Mouse (Mus musculus): Measurements from ENCODE around the gene Tmem179b. TPM values are rescaled to one million over a fixed set of nuclear protein-coding genes. Genes with fewer than 3 reads are reported as not detected.
"Not testable (repeated sequence)": the region's sequence is repeated elsewhere in the genome, so short reads cannot be mapped to it uniquely, and the experiment has no call there.

The Tmem179b gene
- polyA plus RNA-seq, 1 experiment from 2014 or later = 54.5 TPM

- Histone ChIP-seq H3K9ac (no peak overlapping the region), H3K27ac (replicated peaks) (no peak overlapping the region), H3K9me3 (no peaks in the 10 kb centered on the region), H3K36me3 (peaks cover 83% of the 10 kb centered on the region), H3K27me3 (replicated peaks) (no peaks in the 10 kb centered on the region), H3K4me3 (no peak overlapping the region), H3K4me2 (no peak overlapping the region), H3K4me1 (peaks cover 23% of the 10 kb centered on the region)
- 90% methylated on average over 1 of the region's 1 CpGs for WGBS
- ATAC-seq (ENCODE audit: extremely low read depth, insufficient number of reproducible peaks, low FRiP score, low TSS enrichment) = no peak
Observed at GRCm38 (mm10) chr19:8745382-8745781, 28.9 kb downstream of the Tmem179b start.

DNA sequence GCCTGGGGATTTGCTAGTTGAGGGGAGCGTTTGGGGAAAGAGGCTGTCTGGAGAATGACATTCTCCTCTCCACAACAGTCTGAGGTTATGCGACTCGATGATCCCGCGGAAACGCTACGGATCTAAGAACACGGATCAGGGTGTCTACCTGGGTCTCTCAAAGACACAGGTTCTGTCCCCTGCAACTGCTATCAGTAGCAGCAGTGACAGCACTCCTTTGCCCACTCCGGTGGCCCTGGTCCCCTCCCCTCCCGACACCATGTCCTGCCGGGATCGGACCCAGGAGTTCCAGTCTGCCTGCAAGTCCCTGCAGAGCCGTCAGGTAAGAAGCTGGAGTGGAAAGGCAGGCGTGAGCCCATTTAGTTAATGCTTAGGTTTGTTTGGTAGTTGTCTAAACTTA, 32.1 kb downstream of the Tmem179b start:
- H3K4me1 ChIP-seq = peaks cover 25% of the 10 kb centered on the region
- peaks cover 79% of the 10 kb centered on the region for H3K36me3 ChIP-seq
- no peaks in the 10 kb centered on the region for H3K9me3 ChIP-seq
- ATAC-seq (ENCODE audit: extremely low read depth, insufficient number of reproducible peaks, low FRiP score, low TSS enrichment) = no peak
- peak overlapping the region; percentile 98 for H3K4me3 ChIP-seq
- H3K27ac ChIP-seq (replicated peaks) = peak overlapping the region; percentile 98
- H3K9ac ChIP-seq = peak overlapping the region; percentile 97
- H3K27me3 ChIP-seq (replicated peaks) = no peaks in the 10 kb centered on the region
- H3K4me2 ChIP-seq = peak overlapping the region; percentile 100
- 12% methylated on average over 14 of the region's 14 CpGs for WGBS

DNA sequence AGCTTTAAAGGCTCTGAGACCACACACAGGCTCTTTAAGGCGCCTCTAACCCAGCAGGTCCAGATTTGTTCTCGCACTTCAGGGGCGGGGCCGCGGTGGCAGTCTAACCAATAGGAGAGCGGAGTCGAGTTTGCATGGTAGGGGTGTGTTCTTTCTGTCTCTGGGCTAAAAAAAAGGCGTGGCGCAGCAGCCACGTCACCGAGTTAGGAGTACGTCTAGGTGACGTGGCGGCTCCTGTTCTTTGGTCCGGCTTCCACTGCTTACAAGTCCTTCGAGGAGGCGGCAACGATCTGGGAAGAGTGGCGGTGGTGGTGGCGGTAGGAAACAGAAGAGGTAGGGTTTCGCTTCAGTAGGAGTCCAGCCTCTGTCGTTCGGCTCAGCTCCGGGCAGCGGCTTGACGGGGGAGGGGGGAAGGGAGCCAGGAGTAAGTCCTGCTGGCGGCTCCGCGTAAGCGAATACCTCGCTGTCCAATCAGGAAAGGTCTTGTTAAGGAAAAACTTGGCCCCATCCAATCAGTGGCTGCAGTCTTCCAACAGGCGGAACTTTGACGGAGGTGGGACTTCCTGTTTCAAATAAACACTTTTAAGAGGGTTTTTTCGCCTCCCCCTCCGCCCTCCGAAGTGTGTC, 32.9 kb downstream of the Tmem179b start, which contains the start of gene Stx5a:
Gene Stx5a (plus strand): TSS at position 171 of the 627 bp plus-strand sequence.
- Histone ChIP-seq H3K27me3 (replicated peaks) (no peaks in the 10 kb centered on the region), H3K9ac (peak within 1 kb of the TSS; percentile 97), H3K4me1 (peaks cover 30% of the 10 kb centered on the region), H3K9me3 (no peaks in the 10 kb centered on the region), H3K4me3 (peak within 1 kb of the TSS; percentile 98), H3K4me2 (peak within 1 kb of the TSS; percentile 100), H3K27ac (replicated peaks) (peak within 1 kb of the TSS; percentile 98), H3K36me3 (peaks cover 71% of the 10 kb centered on the region)
- peak; percentile 95 for ATAC-seq (ENCODE audit: extremely low read depth, insufficient number of reproducible peaks, low FRiP score, low TSS enrichment)
- under 1% methylated on average over 36 of the region's 36 CpGs for WGBS

DNA sequence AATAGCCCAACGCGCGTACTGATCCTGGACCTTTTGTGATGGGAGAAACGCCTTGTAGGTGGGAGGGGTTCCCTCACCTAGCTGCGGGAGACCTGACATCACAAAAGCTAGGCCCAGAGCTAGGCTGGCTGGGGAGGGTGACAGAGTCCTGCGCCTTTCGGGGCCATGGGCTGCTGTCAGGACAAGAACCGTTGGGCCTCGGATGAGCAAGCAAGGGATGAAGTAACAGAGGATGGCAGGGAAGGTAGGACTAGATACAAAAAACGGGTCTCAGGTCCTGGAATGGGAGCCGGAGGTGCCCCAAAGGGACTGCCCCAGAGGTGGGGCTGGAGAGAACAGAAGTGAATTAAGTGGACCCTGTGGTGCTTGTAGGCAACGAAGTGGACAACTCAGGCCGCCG, 33.7 kb downstream of the Tmem179b start, which contains the start of gene 1700092M07Rik:
Gene 1700092M07Rik (plus strand): TSS at position 116 of the 400 bp plus-strand sequence.
- WGBS = 67% methylated on average over 14 of the region's 14 CpGs
- H3K27me3 ChIP-seq (replicated peaks) = no peaks in the 10 kb centered on the region
- H3K9me3 ChIP-seq = no peaks in the 10 kb centered on the region
- H3K36me3 ChIP-seq = peaks cover 63% of the 10 kb centered on the region
- peak within 1 kb of the TSS; percentile 98 for H3K27ac ChIP-seq (replicated peaks)
- ATAC-seq (ENCODE audit: extremely low read depth, insufficient number of reproducible peaks, low FRiP score, low TSS enrichment) = no peak
- H3K4me1 ChIP-seq = peaks cover 30% of the 10 kb centered on the region
- H3K4me3 ChIP-seq = peak within 1 kb of the TSS; percentile 98
- H3K9ac ChIP-seq = peak within 1 kb of the TSS; percentile 97
- peak within 1 kb of the TSS; percentile 100 for H3K4me2 ChIP-seq

GRCm38 (mm10) chr19:8739646-8740045, 34.6 kb downstream of the Tmem179b start:
- H3K4me3 ChIP-seq = no peak overlapping the region
- no peaks in the 10 kb centered on the region for H3K27me3 ChIP-seq (replicated peaks)
- no peak overlapping the region for H3K9ac ChIP-seq
- no peak overlapping the region for H3K4me2 ChIP-seq
- H3K4me1 ChIP-seq = peaks cover 34% of the 10 kb centered on the region
- H3K36me3 ChIP-seq = peaks cover 53% of the 10 kb centered on the region
- H3K27ac ChIP-seq (replicated peaks) = no peak overlapping the region
- H3K9me3 ChIP-seq = no peaks in the 10 kb centered on the region
- 89% methylated on average over 6 of the region's 6 CpGs for WGBS
- ATAC-seq (ENCODE audit: extremely low read depth, insufficient number of reproducible peaks, low FRiP score, low TSS enrichment) = no peak

DNA sequence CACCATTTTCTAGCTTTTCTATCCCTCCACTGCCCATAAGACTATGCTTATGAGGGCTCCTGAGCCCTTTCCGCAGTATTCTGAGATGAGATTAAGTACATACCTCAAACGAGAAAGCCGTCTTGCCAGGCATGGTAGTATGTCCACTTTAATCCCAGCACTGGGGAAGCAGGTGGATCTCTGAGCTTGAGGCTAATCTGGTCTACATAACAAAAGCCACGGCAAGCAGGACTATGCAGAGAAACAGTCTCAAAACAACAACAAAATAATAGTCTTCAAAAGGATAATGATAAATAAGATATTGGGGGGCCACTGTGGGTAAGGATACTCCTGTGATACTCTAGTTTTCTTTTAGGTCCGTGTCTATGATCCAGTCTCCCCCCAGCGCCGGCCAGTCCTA, 35.4 kb downstream of the Tmem179b start:
- no peak overlapping the region for H3K27ac ChIP-seq (replicated peaks)
- H3K4me3 ChIP-seq = no peak overlapping the region
- no peak overlapping the region for H3K4me2 ChIP-seq
- H3K9ac ChIP-seq = no peak overlapping the region
- H3K9me3 ChIP-seq = no peaks in the 10 kb centered on the region
- H3K4me1 ChIP-seq = peaks cover 34% of the 10 kb centered on the region
- H3K27me3 ChIP-seq (replicated peaks) = no peaks in the 10 kb centered on the region
- no peak for ATAC-seq (ENCODE audit: extremely low read depth, insufficient number of reproducible peaks, low FRiP score, low TSS enrichment)
- WGBS = 89% methylated on average over 7 of the region's 7 CpGs
- H3K36me3 ChIP-seq = peaks cover 46% of the 10 kb centered on the region

DNA sequence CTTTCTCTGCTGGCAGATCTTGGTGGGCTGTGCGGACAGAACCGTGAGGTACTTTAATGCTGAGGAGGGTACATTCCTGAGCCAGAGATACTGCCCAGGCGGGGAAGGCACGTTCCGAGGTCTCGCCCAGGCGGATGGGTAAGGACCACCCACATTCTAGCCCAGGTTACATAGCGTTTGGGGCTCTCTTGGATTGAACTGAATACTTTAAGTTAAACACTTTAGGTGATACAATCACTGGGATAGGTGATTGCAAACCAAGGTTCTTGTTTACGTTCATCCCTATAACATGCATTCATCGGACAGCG, 38.2 kb downstream of the Tmem179b start:
- Histone ChIP-seq H3K9ac (peak overlapping the region; percentile 92), H3K36me3 (peaks cover 33% of the 10 kb centered on the region), H3K4me1 (peaks cover 18% of the 10 kb centered on the region), H3K27ac (replicated peaks) (peak overlapping the region; percentile 71), H3K27me3 (replicated peaks) (0 out of 2 replicates have a peak, but pooled peaks cover 4% of the 10 kb centered on the region), H3K4me3 (peak overlapping the region; percentile 96), H3K4me2 (peak overlapping the region; percentile 93), H3K9me3 (no peaks in the 10 kb centered on the region)
- peak; percentile 12; the same call in 1 of the 2 replicates for ATAC-seq (ENCODE audit: extremely low read depth, insufficient number of reproducible peaks, low FRiP score, low TSS enrichment)
- WGBS = 2% methylated on average over 11 of the region's 11 CpGs

DNA sequence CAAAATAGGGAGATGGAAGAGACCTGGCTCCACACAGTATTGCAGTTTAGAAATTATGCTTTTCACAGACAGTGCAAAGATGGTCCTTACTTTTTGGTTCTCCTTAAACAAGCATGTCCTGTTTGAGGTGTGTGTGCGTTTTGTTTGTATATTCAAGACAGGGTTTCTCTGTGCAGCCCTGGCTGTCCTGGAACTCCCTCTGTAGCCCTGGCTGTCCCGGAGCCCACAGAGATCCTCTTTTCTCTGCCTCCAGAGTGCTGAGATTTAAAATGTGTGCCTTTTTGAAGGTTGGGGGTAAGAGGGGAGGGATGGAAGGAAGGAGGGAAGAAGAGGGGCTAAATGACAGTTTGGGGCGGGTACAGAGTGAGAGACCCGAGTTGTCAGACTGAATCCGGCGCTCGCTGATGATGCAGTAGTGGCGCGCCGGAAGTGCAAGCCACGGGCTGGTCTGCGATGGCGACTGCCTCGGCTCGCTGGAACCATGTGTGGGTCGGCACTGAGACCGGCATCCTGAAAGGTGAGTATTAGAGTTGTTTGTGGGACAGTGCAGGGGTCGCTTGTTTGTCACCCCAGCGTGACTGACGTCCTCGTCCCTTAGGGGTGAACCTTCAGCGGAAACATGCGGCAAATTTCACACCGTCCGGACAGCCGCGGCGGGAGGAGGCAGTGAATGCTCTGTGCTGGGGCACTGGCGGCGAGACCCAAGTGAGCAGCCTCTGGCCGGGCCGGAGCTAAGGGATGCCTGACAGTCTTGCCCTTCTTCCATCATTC, 38.7 kb downstream of the Tmem179b start, which contains the start of gene Wdr74:
Gene Wdr74 (plus strand): TSS at position 439 of the 771 bp plus-strand sequence.
- Histone ChIP-seq H3K9me3 (no peaks in the 10 kb centered on the region), H3K4me3 (peak within 1 kb of the TSS; percentile 96), H3K36me3 (peaks cover 30% of the 10 kb centered on the region), H3K4me2 (peak within 1 kb of the TSS; percentile 93), H3K4me1 (peaks cover 13% of the 10 kb centered on the region), H3K27me3 (replicated peaks) (0 out of 2 replicates have a peak, but pooled peaks cover 4% of the 10 kb centered on the region), H3K9ac (peak within 1 kb of the TSS; percentile 92), H3K27ac (replicated peaks) (peak within 1 kb of the TSS; percentile 74)
- under 1% methylated on average over 32 of the region's 32 CpGs for WGBS
- peak; percentile 80 for ATAC-seq (ENCODE audit: extremely low read depth, insufficient number of reproducible peaks, low FRiP score, low TSS enrichment)

- H3K4me1 ChIP-seq = peaks cover 9% of the 10 kb centered on the region
- no peak overlapping the region for H3K4me2 ChIP-seq
- H3K4me3 ChIP-seq = no peak overlapping the region
- no peak overlapping the region for H3K27ac ChIP-seq (replicated peaks)
- 55% methylated on average over 3 of the region's 3 CpGs for WGBS
- no peak overlapping the region for H3K9ac ChIP-seq
- H3K36me3 ChIP-seq = peaks cover 18% of the 10 kb centered on the region
- no peaks in the 10 kb centered on the region for H3K9me3 ChIP-seq
- H3K27me3 ChIP-seq (replicated peaks) = 0 out of 2 replicates have a peak, but pooled peaks cover 4% of the 10 kb centered on the region
- ATAC-seq (ENCODE audit: extremely low read depth, insufficient number of reproducible peaks, low FRiP score, low TSS enrichment) = no peak
Observed at GRCm38 (mm10) chr19:8734334-8734733, 39.9 kb downstream of the Tmem179b start.

DNA sequence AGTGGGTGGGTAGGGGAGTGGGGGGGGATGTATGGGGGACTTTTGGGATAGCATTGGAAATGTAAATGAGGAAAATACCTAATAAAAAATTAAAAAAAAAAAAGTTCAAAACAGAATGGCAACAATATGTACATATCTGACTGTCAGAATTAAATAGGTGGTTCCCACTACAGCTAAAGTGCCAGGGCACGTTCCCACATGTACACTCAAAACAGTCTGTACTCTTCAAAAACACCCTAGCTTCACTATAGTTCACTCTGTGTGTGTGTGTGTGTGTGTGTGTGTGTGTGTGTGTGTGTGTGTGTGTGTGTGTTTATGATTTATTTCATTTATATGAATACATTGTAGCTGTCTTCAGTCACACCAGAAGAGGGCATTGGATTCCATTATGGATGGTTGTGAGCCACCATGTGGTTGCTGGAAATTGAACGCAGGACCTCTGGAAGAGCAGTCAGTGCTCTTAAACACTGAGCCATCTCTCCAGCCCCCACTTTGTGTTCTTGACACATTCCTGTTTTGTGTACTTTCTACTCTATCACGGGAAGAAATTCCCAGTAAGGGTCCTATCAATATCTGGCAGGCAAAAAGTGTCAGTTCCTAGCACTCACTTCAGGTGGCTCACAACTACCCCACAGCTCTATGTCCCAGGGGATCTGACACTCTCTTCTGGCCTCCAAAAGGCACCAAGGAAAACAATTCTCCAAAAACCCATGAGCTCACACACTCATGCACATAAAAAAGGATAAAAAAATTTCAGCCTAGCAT, 45.8 kb downstream of the Tmem179b start:
- not testable (repeated sequence) for H3K27me3 ChIP-seq (replicated peaks); H3K27ac ChIP-seq (replicated peaks); H3K9me3 ChIP-seq; ATAC-seq (ENCODE audit: extremely low read depth, insufficient number of reproducible peaks, low FRiP score, low TSS enrichment); H3K9ac ChIP-seq; H3K4me3 ChIP-seq; H3K4me2 ChIP-seq
- Histone ChIP-seq H3K36me3 (peaks cover 33% of the 10 kb centered on the region), H3K4me1 (peaks cover 27% of the 10 kb centered on the region)
- 53% methylated on average over 3 of the region's 3 CpGs for WGBS

DNA sequence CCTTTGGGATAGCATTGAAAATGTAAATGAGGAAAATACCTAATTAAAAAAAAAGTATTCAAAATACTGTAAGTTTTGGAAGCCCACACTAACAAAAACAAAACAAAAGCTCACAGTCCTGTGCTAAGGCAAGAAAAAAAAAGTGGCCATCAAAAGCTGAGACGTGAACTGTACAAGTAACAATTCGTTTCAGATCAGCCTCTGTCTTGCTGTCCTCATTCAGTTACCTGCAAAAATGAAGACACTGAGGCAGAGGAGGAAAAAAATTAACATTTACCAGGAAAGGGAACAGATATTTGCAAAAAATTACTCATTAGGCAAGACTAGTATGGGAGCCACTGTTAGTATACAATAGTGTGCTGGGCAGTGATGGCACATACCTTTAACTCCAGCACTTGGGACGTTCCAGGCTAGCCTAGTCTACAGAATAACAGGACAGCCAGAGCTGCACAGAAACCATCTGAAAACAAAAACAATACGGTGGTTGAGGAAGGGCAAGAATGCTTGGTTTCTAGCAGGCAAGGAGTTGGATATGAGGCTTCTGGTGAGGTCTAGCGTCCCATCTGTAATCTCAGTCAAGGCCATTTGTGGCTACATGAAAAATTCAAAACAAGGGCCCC, 46.7 kb downstream of the Tmem179b start:
- 24% methylated on average over 5 of the region's 5 CpGs for WGBS
- no peak overlapping the region for H3K4me3 ChIP-seq
- no peak for ATAC-seq (ENCODE audit: extremely low read depth, insufficient number of reproducible peaks, low FRiP score, low TSS enrichment)
- no peak overlapping the region for H3K4me2 ChIP-seq
- no peak overlapping the region for H3K9ac ChIP-seq
- H3K36me3 ChIP-seq = peaks cover 33% of the 10 kb centered on the region
- no peaks in the 10 kb centered on the region for H3K27me3 ChIP-seq (replicated peaks)
- no peaks in the 10 kb centered on the region for H3K9me3 ChIP-seq
- H3K27ac ChIP-seq (replicated peaks) = no peak overlapping the region
- H3K4me1 ChIP-seq = peaks cover 27% of the 10 kb centered on the region
